Mouse (Mus musculus) heart, adult 8-10 months (tissue): ENCODE measurements around the gene A230050P20Rik. TPM values are rescaled to one million over a fixed set of nuclear protein-coding genes. Genes with fewer than 3 reads are reported as not detected.

Experiments
- DNase-seq: peaks from one replicate; pipeline ENCODE4 v3.0.0; 2022; ENCODE audit warnings: low spot score
- total RNA-seq, 4 experiments: library from RNA; stranded (reverse); gene quantifications; 2 replicates each; pipeline ENCODE4 v1.2.4; 2022

A230050P20Rik gene
- total RNA-seq, 4 experiments from 2014 or later = 3.4 to 6.0 (median 4.8) TPM

DNA sequence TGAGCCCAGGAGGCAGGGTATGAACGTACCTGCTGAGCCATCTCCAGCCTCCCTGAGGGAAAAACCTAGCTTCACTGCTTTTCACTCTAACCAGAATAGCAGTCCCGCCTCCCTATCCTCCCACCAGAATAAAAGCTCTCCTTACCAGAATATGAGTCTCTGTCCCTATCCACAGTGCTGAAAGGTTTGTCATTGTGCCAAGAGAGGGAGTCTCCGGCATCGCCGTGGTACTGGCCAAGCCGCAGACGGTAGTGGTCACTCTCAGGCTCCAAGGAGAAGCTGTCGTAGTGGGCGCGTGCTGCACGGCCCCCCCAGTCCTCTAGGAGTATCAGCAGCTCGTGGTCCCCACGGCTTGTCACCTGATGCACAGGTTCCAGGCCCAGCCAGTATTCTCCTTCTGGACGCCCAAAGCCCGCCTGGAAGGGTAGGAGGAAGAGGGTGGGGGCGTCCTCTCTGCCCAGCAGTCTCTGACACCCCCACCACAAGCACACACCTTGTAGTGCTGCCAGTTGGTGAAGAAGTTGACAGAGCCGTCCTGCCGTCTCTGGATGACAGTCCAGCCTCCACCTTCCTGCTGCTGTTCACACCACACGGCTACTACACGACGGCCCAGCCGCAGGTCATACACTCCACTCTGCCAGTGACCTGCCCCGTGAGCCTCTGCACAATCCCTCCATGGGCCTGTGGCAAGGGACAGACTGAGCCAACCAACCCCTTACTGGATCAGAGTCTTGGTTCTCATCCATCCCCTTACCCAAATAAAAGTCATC, 6.8 kb downstream of the A230050P20Rik start:
- DNase-seq = no peak

DNA sequence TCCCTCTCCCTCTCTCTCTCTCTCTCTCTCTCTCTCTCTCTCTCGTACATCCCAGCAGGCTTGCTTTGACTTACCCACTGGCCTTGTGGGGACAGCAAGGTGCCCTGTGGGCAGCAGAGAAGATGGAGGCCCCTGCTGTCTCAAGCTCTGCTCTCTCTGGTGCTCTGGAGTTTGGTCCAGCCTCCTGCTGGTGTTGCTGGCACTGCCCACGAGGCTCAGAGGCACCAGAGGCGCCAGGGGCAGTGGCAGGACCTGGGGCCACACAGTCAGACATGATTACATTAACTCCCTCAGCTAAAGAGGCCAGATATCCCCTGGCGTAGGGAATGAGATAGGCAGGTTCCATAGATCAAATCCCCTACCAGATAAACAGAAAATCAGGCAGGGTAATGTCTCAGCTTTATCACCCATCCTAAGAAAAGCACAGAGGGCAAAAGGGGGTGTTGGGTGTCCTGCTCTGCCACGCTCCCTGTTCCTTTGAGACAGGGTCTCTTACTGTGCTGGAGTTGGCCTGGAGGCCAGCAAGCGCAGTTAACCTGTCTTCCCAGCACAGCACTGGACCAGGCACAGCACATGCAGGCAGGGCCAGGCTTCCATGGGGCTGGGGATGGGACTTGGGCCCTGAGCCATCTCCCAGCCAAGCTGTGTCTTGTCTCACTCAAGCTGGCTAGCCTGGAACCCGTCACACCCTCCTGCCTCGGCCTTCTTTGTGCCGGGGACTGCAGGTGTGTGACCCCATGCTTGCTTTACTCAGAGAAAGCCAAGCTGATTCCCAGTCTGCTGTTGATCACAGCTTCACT, 8.1 kb downstream of the A230050P20Rik start:
- DNase-seq = no peak

DNA sequence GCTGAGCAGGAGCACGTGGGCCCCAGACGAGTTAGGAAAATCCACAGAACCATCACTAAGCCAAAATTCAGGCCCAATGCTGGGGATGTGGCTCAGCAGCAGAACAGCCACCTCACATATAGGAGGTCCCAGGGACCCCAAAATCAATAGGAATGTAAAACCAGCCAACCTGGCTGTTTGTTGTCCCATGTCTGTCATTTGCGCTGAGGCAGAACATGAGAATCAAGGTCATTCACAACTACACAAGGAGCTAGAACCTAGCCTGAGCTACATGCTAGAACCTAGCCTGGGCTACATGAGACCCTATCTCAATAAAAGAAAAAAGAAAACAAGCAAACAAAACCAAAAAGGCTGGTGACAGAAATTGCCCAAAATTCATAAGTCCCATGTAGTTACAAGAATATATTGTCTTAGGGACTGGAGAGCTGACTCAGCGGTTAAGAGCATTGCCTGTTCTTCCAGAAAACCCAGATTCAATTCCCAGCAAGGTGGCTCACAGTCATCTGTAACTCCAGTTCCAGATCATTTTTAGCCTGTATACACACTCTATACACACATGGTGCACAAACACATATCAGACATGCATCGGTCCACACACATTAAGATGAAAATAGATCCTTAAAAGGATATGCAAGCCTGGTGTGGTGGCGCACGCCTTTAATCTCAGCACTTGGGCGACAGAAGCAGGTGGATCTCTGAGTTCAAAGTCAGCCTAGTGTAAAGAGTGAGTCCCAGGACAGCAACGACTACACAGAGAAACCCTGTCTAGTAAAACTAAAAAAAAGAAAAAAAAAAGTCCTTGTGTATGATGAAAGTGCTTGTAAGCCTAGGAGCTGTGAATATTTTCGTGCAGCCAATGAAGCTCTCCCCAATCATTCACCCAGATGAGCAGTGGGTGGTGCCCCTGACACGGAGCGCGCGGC, 8.9 kb downstream of the A230050P20Rik start:
- no peak for DNase-seq

DNA sequence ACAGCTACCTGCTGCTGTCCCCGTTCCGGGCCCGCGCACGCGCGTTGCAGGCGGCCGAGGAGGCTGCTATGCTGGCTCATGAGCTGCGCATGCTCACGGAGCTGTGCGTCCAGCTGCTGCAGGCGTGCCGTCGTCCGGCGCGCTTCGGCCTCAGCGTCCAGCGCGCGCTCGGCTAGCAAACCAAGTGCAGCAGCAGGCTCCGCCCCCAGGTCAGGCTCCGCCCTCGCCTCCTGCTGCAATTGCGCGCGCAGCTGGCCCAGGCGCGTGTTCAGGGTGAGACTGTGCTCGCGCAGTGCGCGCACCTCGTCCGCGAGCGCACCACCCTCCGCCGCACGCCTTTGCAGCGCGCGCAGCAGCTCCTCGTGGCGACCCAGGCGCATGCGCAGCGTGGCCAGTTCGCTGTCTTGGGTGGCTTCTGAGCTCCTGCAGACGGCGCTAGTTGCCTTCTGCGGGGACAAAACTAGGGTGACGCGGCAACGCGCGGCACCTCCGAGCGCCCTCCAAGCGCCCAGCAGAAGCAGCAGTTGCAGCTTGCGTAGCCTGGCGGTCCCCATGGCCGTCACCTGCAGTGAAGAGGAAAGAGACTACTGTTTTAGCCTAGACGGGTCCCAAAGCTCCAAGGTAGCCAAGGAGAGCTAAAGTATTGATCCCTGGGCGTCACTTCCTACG, 9.7 kb downstream of the A230050P20Rik start:
- DNase-seq = peak; percentile 99

DNA sequence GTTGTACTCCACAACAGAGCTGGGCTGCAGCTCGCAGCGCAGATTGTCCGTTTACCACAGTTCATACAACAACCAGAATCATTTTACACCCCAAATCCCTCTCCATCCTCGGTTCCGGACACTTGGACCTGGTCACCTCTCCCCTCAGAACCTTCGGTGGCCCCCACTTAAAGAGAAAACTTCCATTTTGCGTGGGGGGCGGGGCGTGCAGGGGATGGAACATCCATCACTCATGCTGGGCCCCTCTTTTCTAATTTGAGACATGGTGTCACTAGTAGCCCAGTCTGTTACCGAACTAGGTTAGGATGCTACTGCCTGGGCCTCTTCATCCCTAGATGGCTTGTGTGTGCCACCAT, 10.2 kb downstream of the A230050P20Rik start:
- DNase-seq = no peak

DNA sequence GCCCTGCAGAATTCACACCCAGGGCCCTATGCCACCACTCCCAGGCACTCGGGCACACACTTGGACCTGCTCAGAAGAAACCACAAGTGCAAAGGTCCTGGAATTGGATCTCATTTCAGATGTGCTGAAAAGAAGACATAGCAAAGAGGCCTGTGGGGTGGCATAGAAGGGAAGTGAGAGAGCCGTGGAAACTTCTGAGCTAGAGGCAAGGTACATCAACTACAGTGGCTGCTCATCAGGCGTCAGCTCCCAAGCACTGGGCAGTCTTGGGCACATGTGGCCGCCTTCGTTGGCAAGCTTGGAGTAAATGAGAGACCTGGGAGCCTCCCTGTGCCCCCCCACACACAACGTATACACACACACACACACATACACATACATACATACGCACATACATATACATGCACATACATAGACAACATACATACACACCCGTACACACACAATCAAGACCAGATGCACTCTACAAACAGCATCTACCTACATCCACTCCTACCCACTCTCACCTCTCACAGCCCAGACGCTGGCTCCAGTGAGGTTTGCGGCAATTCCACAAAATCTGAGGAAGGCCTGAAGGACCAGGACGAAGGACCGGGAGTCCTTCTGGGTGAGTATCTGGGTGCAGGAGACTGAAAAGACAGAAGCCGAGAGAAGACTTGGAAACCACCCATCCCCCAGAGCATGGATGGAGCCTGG, 10.8 kb downstream of the A230050P20Rik start, which contains the start of gene Angptl6:
Gene Angptl6, minus strand, starts transcription at position 631 of the 696 bp plus-strand sequence.
- no peak for DNase-seq

DNA sequence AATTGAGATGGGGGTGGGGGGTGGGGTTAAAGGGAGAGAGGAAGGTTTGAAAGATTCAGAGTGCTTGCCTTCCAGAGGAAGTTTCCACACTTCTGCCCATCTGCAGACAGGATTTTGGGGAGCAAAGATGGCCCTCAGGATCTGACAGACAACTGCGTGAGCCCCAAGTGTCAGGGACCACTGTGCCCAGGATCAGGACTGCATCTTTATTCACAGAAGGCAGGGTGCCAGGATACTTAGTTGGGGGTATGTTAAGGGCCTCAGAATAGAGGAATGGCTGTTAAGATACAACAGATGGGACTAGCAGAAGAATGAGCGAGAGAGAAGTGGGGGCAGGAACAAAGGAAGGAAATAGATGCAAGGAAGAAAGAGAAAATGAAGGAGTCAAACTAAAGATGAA, 18.1 kb downstream of the A230050P20Rik start:
- no peak for DNase-seq

DNA sequence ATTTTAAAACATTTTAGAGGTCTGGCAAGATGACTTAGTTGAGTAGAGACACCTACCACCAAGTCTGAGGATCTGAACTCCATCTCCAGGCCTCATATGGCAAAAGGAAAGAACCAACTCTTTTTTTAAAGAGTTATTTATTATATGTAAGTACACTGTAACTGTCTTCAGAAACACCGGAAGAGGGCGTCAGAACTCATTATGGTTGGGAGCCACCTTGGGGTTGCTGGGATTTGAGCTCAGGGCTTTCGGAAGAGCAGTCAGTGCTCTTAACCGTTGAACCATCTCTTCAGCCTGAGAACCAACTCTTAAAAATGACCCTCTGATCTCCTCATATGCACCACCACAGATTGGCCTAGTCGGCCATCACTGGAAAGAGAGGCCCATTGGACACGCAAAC, 18.7 kb downstream of the A230050P20Rik start:
- no peak for DNase-seq

DNA sequence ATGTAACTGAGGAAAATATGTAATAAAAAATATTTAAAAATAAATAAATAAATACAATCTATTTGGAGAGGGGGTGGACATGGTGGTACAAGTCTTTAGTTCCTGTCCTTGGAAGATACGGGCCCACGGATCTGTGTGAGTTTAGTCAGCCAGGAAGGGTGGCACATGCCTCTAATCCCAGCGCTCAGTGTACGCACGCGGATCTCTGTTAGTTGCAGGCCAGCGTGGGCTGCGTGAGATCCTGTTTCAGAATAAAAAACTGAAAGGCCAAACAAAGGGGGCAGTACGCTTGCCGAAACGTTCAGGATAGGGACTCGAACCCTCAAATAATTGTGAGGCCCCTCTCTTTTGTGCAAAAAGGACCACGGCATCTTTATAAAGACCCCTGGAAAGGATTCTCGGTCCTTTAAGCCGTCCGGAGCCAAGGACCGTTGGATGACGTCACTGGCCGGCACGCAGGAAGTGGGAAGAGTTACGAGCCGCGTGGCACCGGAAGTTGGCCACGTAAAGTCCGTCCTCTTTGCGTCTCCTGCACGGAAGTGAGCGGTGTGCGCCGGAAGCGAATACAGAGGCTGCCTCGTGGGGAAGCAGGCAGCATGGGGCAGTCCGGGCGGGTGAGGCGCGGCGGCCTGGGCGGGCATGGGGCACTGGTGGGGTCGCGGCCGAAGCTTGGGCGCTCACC, 19.4 kb downstream of the A230050P20Rik start, which contains the start of gene Ppan:
Gene Ppan, plus strand, starts transcription at position 472 of the 682 bp plus-strand sequence.
- peak; percentile 96 for DNase-seq

DNA sequence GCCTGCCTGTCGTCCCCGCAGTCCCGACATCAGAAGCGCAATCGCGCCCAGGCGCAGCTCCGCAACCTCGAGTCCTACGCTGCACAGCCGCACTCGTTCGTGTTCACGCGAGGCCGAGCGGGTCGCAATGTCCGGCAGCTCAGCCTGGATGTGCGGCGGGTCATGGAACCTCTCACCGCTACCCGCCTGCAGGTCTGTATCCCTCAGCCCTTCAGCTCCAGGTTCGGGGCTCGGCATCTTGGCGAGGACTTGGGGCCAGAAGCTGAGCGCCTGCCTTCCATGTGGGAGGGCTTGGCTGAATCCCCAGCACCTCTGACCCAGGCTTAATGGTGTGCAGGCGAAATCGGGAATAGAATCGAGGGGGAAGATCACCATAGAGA, 19.9 kb downstream of the A230050P20Rik start:
- no peak for DNase-seq

DNA sequence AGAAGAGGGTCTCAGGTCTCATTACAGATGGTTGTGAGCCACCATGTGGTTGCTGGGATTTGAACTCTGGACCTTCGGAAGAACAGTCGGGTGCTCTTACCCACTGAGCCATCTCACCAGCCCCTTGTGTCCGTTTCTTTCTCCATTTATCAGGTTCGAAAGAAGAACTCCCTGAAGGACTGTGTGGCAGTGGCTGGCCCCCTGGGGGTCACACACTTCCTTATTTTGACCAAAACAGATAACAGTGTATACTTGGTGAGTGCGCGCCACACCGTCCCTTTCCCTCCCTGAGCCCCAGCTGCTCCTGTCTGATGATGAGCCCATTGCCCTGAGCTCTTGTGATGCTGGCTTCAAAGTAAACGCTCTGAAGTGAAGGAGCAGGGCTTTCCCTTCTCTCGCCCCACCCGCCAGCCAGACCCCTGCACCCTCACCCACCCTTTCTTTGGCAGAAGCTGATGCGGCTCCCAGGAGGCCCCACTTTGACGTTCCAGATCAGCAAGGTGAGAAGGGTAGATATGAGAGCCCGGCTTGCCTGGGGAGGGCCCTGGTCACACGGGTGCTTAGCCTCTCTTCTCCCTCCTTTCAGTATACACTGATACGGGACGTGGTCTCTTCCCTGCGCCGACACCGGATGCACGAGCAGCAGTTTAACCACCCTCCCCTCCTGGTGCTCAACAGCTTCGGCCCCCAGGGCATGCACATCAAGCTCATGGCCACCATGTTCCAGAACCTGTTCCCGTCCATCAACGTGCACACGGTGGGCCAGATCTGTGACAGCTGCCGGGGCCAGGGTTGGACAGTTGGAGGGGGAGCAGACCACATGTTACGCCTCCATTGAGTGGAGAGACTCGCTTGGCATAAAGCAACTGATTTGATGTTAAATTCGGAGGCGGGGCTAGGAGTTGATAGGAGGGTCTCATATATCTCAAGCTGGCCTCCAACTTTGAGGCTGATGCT, 21.0 kb downstream of the A230050P20Rik start:
- DNase-seq = no peak

DNA sequence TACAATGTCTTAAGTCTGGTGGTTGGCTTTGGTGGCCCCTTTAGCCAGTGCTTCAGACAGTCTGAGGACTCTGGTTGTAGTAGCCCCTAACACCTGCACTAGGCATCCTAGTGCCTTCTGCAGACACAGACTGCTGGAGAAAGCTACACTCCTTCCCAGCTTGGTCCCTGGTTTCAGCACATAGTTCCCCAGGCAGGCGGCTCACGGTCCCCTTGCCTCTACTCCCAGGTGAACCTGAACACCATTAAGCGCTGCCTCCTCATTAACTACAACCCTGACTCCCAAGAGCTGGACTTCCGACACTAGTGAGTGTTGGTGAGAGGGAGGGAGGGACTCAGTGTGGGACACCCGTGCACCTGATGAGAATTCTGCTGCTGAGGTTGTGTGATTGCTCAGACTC, 22.0 kb downstream of the A230050P20Rik start:
- no peak for DNase-seq

DNA sequence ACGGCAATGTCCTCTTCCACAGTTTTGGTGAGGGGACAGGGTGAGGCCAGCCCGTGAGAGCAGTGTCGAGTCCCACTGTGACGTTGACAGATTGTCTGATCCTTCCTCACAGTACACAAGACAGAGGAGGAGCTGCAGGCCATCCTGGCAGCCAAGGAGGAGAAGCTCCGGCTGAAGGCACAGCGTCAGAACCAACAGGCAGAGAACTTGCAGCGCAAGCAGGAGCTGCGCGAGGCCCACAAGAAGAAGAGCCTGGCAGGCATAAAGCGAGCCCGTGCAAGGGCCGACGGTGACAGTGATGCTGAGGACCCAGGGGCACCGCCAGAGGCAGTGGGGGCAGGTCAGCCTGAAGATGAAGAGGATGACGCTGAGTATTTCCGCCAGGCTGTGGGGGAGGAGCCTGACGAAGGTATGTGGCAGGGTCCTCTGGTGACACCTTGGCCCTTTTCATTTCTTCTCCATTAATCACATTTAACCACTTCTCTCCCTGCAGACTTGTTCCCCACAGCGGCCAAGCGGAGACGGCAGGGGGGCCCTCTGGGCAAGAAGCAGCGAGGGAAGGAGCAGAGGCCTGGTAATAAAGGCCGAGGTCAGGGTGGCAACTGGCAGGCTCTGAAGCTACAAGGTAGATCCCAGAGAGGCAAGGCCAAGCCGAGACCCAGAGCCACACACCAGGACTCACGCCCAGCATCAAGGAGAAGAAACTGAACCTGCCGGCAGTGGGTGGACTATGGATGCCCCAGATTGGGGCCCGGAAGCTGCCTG, 23.1 kb downstream of the A230050P20Rik start:
- DNase-seq = no peak

DNA sequence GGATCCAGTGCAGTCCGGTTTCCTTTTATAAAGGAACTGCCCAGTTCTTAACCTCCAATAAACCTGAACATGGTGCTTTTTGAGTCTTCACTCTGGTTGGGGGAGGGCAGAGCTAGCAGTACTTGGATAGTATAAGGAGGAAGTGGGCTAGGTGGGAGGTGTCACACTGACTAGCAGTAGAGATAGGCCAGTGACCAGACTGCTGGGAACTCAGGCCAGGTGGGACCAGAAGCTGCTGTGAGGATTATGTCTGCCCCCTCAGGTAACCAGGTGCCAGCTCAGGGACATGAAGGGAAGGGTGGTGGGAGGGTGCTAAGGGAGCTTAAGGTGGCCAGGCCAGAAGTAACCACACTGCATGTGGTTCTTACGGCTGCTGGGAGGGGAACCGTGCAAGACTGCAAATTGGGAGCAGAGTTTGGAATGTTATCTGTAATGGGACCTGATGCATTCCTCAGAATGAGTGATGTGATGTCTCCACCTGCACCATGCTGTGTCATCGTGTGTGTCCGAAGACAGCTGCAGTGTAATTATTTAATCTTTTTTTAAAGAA, 23.7 kb downstream of the A230050P20Rik start:
- no peak for DNase-seq

DNA sequence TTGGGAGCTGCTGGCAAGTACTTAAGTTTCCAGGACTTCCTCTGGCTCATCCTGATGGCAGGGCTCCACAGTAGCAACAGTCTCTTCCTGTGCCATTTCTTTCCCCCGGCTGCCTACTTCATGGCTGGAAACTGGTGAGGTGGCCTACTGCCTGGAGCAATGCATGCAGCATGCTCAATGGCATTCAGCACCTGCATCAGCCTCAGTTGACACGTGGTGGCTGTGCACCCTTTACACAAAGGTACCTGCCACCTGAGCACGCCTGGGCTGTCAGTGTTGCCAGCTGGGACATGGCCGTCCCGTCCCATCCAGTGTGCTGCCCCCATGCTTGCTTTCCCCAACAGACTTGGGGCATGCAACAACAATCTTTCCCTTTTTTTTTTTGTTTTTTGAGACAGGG, 24.6 kb downstream of the A230050P20Rik start:
- DNase-seq = no peak

DNA sequence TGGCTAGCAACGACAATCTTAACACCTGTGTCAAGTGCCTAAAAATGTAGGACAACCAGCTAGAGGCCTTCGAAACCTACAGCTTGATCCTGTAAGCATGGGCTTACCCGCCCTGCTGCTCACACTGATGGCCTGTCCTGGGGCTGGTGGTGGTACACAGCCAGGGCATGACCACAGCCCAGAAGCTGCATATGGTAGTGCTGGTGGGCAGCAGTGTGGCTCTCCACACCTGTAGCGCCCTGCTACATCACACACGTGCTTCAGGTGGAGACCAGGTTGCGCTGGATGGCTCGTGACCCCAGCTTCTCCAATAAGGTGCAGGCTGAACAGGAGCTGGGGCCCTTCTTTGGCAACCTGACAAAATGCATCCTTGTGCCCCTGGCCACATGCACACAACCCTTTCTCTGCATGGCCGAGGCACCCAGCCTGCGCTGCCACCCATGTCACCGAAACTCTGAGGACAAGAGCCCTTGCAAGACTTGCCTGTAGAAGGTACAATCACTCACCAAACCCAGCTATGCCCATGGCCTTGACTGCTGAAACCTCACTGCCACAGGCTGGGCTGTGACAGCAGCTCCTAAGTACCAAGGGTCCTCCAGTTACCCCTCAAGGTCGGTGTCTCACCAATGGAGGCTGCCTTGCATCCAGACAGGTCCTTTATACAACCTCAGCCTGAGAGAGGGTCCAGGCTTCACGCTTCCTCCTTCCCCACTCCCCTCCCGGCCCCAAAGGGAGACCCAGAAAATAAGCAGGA, 25.3 kb downstream of the A230050P20Rik start:
- no peak for DNase-seq

DNA sequence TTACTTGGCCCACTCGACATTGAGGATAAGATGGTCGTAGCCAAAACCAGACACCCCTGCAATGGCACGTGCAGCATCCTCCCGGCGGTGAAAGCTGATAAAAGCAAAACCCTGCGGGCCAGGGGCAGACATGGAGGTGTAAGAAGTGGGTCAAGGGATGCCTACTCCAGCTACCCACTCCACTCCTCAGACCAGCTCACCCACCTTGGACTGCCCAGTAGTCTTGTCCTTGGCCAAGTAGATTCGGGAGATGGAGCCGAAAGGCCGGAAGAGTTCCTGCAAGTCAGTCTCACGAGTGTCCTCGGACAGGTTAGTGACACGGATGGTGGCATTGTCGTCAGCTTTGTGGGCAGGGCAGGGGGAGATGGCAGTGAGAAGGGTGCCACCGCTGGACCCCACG, 26.2 kb downstream of the A230050P20Rik start:
- DNase-seq = no peak
